Mouse (Mus musculus): ENCODE measurements around the gene Kirrel2. TPM values are rescaled to one million over a fixed set of nuclear protein-coding genes. Genes with fewer than 3 reads are reported as not detected.

Kirrel2 gene
- polyA plus RNA-seq, 1 experiment from 2014 or later, result not detected

GRCm38 (mm10) chr7:30413596-30413995 lies 43.9 kb downstream of the Kirrel2 start, which contains the start of gene Tyrobp:
TSS of gene Tyrobp (plus strand) at chr7:30413760.
- no peak for ATAC-seq
- ChIA-PET CTCF (no interaction called here), POLR2A (no interaction called here)
- peaks cover 30% of the 10 kb centered on the region for H3K27me3 ChIP-seq
- no peak for TF ChIP-seq CTCF (IDR thresholded peaks at IDR 0.05)
- in situ Hi-C loops (cut with MboI; ENCODE audit: low pct_unique_long_range_greater_than_20kb), result no loop called here
- no peak for DNase-seq (ENCODE audit: low read depth, low spot score)

- H3K27me3 ChIP-seq, result peaks cover 32% of the 10 kb centered on the region
- ChIA-PET POLR2A (no interaction called here), CTCF (interaction anchor here (1.2 kb wide), 1 partner anchor 32 kb away, joined by 3 read pairs; no protein-coding TSS in a partner anchor)
- TF ChIP-seq CTCF (IDR thresholded peaks at IDR 0.05), result no peak
- in situ Hi-C loops (cut with MboI; ENCODE audit: low pct_unique_long_range_greater_than_20kb), result no loop called here
- DNase-seq (ENCODE audit: low read depth, low spot score) (no peak), ATAC-seq (no peak)
Measured at GRCm38 (mm10) chr7:30412735-30413147, 44.7 kb downstream of the Kirrel2 start.

GRCm38 (mm10) chr7:30411023-30411422 lies 46.5 kb downstream of the Kirrel2 start:
- CTCF ChIA-PET, result no interaction called here
- TF ChIP-seq CTCF (IDR thresholded peaks at IDR 0.05), result no peak
- DNase-seq (ENCODE audit: low read depth, low spot score), result no peak
- POLR2A ChIA-PET, result interaction anchor here (1.4 kb wide), 1 partner anchor 39 kb away, joined by 6 read pairs; no protein-coding TSS in a partner anchor
- peaks cover 35% of the 10 kb centered on the region for H3K27me3 ChIP-seq
- no peak for ATAC-seq
- in situ Hi-C loops (cut with MboI; ENCODE audit: low pct_unique_long_range_greater_than_20kb), result no loop called here

- in situ Hi-C loops (cut with MboI; ENCODE audit: low pct_unique_long_range_greater_than_20kb), result no loop called here
- no peak for TF ChIP-seq CTCF (IDR thresholded peaks at IDR 0.05)
Measured at GRCm38 (mm10) chr7:30409789-30410188, 47.7 kb downstream of the Kirrel2 start.

DNA sequence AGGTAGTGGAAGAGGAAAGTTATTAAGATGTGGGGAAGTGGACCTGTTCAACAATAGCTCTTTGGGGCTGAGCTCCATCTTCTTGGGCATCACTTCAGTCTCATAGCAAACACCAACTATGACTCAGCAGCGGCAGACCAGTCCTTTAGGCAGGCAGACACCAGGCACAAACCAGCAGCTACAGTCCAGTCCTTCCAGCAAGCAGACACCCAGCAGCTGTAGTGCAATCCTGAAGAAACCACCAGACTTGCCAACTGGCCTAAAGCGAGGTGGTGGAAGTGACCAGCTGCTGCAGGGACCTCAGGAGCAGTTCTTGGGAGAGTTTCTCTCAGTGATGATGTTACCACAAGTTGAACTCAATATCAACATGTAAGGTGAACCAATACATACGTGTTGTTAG lies 48.9 kb downstream of the Kirrel2 start:
- ChIA-PET CTCF (interaction anchor here (0.9 kb wide), 1 partner anchor 41 kb away, joined by 3 read pairs; no protein-coding TSS in a partner anchor), POLR2A (no interaction called here)
- H3K27me3 ChIP-seq, result peaks cover 36% of the 10 kb centered on the region
- in situ Hi-C loops (cut with MboI; ENCODE audit: low pct_unique_long_range_greater_than_20kb), result no loop called here
- ATAC-seq (no peak), DNase-seq (ENCODE audit: low read depth, low spot score) (no peak)
- no peak for TF ChIP-seq CTCF (IDR thresholded peaks at IDR 0.05)

More at GRCm38 (mm10) chr7:30409789-30410188, 47.7 kb downstream of the Kirrel2 start:
- H3K27me3 ChIP-seq, result peaks cover 34% of the 10 kb centered on the region
- CTCF ChIA-PET, result no interaction called here
- DNase-seq (ENCODE audit: low read depth, low spot score) (no peak), ATAC-seq (no peak)
- POLR2A ChIA-PET, result interaction anchor here (1.4 kb wide), 1 partner anchor 38 kb away, joined by 6 read pairs; no protein-coding TSS in a partner anchor

- peaks cover 22% of the 10 kb centered on the region for H3K27me3 ChIP-seq
- ATAC-seq (no peak), DNase-seq (ENCODE audit: low read depth, low spot score) (no peak)
- ChIA-PET POLR2A (no interaction called here), CTCF (no interaction called here)
- in situ Hi-C loops (cut with MboI; ENCODE audit: low pct_unique_long_range_greater_than_20kb), result no loop called here
- no peak for TF ChIP-seq CTCF (IDR thresholded peaks at IDR 0.05)
Measured at GRCm38 (mm10) chr7:30402343-30402742, 55.1 kb downstream of the Kirrel2 start.

DNA sequence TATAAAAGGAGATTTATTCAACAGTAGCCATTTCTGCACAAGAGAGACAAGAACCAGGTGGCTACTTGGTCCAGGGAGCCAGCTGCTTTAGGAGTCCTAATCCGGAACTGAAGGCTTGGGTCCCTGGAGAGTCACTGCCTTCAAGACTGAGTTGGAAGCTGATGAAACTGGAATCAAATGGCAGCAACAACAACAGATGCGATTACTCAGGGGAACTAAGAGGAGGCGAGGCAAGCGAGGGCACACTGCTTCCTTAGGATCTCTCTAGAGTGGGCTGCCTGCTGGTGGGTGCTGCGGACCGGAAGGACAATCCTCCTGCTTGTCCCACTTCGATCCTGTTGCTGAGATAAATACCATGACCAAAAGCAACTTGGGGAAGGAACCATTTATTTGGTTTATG lies 57.8 kb downstream of the Kirrel2 start:
- DNase-seq (ENCODE audit: low read depth, low spot score), result no peak
- H3K27me3 ChIP-seq, result peaks cover 26% of the 10 kb centered on the region
- ChIA-PET POLR2A (no interaction called here), CTCF (no interaction called here)
- TF ChIP-seq CTCF (IDR thresholded peaks at IDR 0.05), result no peak
- in situ Hi-C loops (cut with MboI; ENCODE audit: low pct_unique_long_range_greater_than_20kb), result no loop called here
- no peak for ATAC-seq

Other genes with a start within 250 kb of the Kirrel2 start
- gene Polr2i, start 225.7 kb downstream of the Kirrel2 start, polyA plus RNA-seq (2021), result 79.3 TPM
- 87.4 TPM for gene Tbcb, start 225.4 kb downstream of the Kirrel2 start, polyA plus RNA-seq (2021)
- not detected for gene Ovol3, start 222.0 kb downstream of the Kirrel2 start, polyA plus RNA-seq (2021)
- gene Thap8, start 177.6 kb downstream of the Kirrel2 start, polyA plus RNA-seq (2021), result 0.14 TPM
- gene Wdr62, start 177.3 kb downstream of the Kirrel2 start, polyA plus RNA-seq (2021), result 9.7 TPM
- 78.3 TPM for gene Clip3, start 166.0 kb downstream of the Kirrel2 start, polyA plus RNA-seq (2021)
- gene Alkbh6, start 149.0 kb downstream of the Kirrel2 start, polyA plus RNA-seq (2021), result 35.2 TPM
- 2.6 TPM for gene Syne4, start 142.9 kb downstream of the Kirrel2 start, polyA plus RNA-seq (2021)
- 3.3 TPM for gene E130208F15Rik, start 135.9 kb downstream of the Kirrel2 start, polyA plus RNA-seq (2021)
- gene Sdhaf1, start 133.8 kb downstream of the Kirrel2 start, polyA plus RNA-seq (2021), result 6.4 TPM
- gene Lrfn3, start 94.9 kb downstream of the Kirrel2 start, polyA plus RNA-seq (2021), result 21.9 TPM
- not detected for gene Tyrobp, start 43.9 kb downstream of the Kirrel2 start, polyA plus RNA-seq (2021)
- not detected for gene Hcst, start 37.8 kb downstream of the Kirrel2 start, polyA plus RNA-seq (2021)
- 0.86 TPM for gene Nfkbid, start 36.0 kb downstream of the Kirrel2 start, polyA plus RNA-seq (2021)
- 104 TPM for gene Aplp1, start 12.2 kb downstream of the Kirrel2 start, polyA plus RNA-seq (2021)
- gene Nphs1, start 625 bp upstream of the Kirrel2 start, polyA plus RNA-seq (2021), result not detected
- gene Prodh2, start 35.9 kb upstream of the Kirrel2 start, polyA plus RNA-seq (2021), result 0.05 TPM
- 5.4 TPM for gene Arhgap33, start 77.4 kb upstream of the Kirrel2 start, polyA plus RNA-seq (2021)
- 29.8 TPM for gene Hspb6, start 94.5 kb upstream of the Kirrel2 start, polyA plus RNA-seq (2021)
- 19.5 TPM for gene Proser3, start 94.6 kb upstream of the Kirrel2 start, polyA plus RNA-seq (2021)
- 36.4 TPM for gene Lin37, start 102.1 kb upstream of the Kirrel2 start, polyA plus RNA-seq (2021)
- 47.8 TPM for gene U2af1l4, start 105.6 kb upstream of the Kirrel2 start, polyA plus RNA-seq (2021)
- gene Gm49396, start 105.7 kb upstream of the Kirrel2 start, polyA plus RNA-seq (2021), result 3.6 TPM
- 104 TPM for gene Psenen, start 105.9 kb upstream of the Kirrel2 start, polyA plus RNA-seq (2021)
- 1.0 TPM for gene Igflr1, start 107.7 kb upstream of the Kirrel2 start, polyA plus RNA-seq (2021)
- 40.7 TPM for gene Kmt2b, start 131.0 kb upstream of the Kirrel2 start, polyA plus RNA-seq (2021)
- 1.9 TPM for gene Zbtb32, start 141.2 kb upstream of the Kirrel2 start, polyA plus RNA-seq (2021)
- 0.47 TPM for gene Upk1a, start 155.2 kb upstream of the Kirrel2 start, polyA plus RNA-seq (2021)
- gene Cox6b1, start 168.5 kb upstream of the Kirrel2 start, polyA plus RNA-seq (2021), result 1,119 TPM
- gene Etv2, start 178.2 kb upstream of the Kirrel2 start, polyA plus RNA-seq (2021), result not detected
- gene Rbm42, start 192.6 kb upstream of the Kirrel2 start, polyA plus RNA-seq (2021), result 92.6 TPM
- 13.3 TPM for gene Haus5, start 207.3 kb upstream of the Kirrel2 start, polyA plus RNA-seq (2021)
- gene Pmis2, start 213.9 kb upstream of the Kirrel2 start, polyA plus RNA-seq (2021), result not detected
- 0.13 TPM for gene 2200002J24Rik, start 241.2 kb upstream of the Kirrel2 start, polyA plus RNA-seq (2021)

Measured in Patski (cell line).